Mouse (Mus musculus) heart, embryonic 11.5 days (tissue): Measurements from ENCODE around the gene Grm6. TPM values are rescaled to one million over a fixed set of nuclear protein-coding genes. Genes with fewer than 3 reads are reported as not detected.
A peak's percentile ranks its signal among the peaks of the same experiment; 100 is the strongest.

Experiments
- ATAC-seq: fragments of 200-750 bp; cut with Nextera tagmentation; replicated peaks from 2 replicates; pipeline ENCODE4 v1.8.0; 2017; ENCODE audit warnings: moderate library complexity; ENCODE audit not compliant: insufficient number of reproducible peaks, low FRiP score, low TSS enrichment
- H3K27ac ChIP-seq: fragments of 300-500 bp; sonication (generic); 2 replicates; pipeline ENCODE4 v1.5.1; 2014; ENCODE audit warnings: mild to moderate bottlenecking, low read depth, low read length
- H3K27me3 ChIP-seq: fragments of 300-500 bp; sonication (generic); 2 replicates; pipeline ENCODE4 v1.6.1; 2014; ENCODE audit warnings: mild to moderate bottlenecking, low read length, mixed read lengths; ENCODE audit not compliant: control insufficient read depth, insufficient read depth
- H3K36me3 ChIP-seq: fragments of 300-500 bp; sonication (generic); 2 replicates; pipeline ENCODE4 v1.6.1; 2014; ENCODE audit warnings: mild to moderate bottlenecking, low read length, moderate library complexity, mixed read lengths; ENCODE audit not compliant: control insufficient read depth, insufficient read depth
- H3K4me1 ChIP-seq: fragments of 300-500 bp; sonication (generic); 2 replicates; pipeline ENCODE4 v1.6.1; 2014; ENCODE audit warnings: low read length; ENCODE audit not compliant: control insufficient read depth, insufficient read depth
- H3K4me2 ChIP-seq: fragments of 300-500 bp; sonication (generic); 2 replicates; pipeline ENCODE4 v1.6.1; 2014; ENCODE audit warnings: mild to moderate bottlenecking, moderate library complexity
- H3K4me3 ChIP-seq: fragments of 300-500 bp; sonication (generic); 2 replicates; pipeline ENCODE4 v1.5.1; 2014; ENCODE audit warnings: low read depth, low read length
- H3K9ac ChIP-seq: fragments of 300-500 bp; sonication (generic); 2 replicates; pipeline ENCODE4 v1.6.1; 2014; ENCODE audit warnings: mild to moderate bottlenecking, low read depth, low read length, moderate library complexity
- H3K9me3 ChIP-seq: fragments of 300-500 bp; sonication (generic); replicated peaks from 2 replicates; pipeline ENCODE4 v1.6.1; 2016; ENCODE audit warnings: low read length; ENCODE audit not compliant: control insufficient read depth
- WGBS: fragments of 180-500 bp; shearing (Covaris S2); extraction: QIAGEN DNeasy Blood & Tissue Kit; methylation state at CpG from one replicate; pipeline ENCODE4 v1.1.7; 2014; ENCODE audit not compliant: insufficient replicate concordance; 5-methylcytosine and 5-hydroxymethylcytosine counted together
- polyA plus RNA-seq: library from polyadenylated mRNA; unstranded; fragments of >200 nt; fragmentation: Nextera tagmentation; extraction: Ambion mirVana; gene quantifications from 2 replicates; pipeline ENCODE4 v1.2.1, GENCODE M21; 2014

The Grm6 gene
- polyA plus RNA-seq, 1 experiment from 2014 or later = 0.04 TPM

GRCm38 (mm10) chr11:50848520-50849137, 1.9 kb upstream of the Grm6 start:
- H3K4me3 ChIP-seq = no peak overlapping the region
- H3K36me3 ChIP-seq = no peaks in the 10 kb centered on the region
- no peak overlapping the region for H3K9ac ChIP-seq
- no peak for ATAC-seq
- 27% methylated on average over 3 of the region's 3 CpGs for WGBS
- peaks cover 3% of the 10 kb centered on the region; the same call in 1 of the 2 replicates for H3K9me3 ChIP-seq
- H3K27me3 ChIP-seq = peaks cover 52% of the 10 kb centered on the region
- H3K4me1 ChIP-seq = peaks cover 8% of the 10 kb centered on the region
- H3K4me2 ChIP-seq = no peak overlapping the region
- no peak overlapping the region for H3K27ac ChIP-seq

DNA sequence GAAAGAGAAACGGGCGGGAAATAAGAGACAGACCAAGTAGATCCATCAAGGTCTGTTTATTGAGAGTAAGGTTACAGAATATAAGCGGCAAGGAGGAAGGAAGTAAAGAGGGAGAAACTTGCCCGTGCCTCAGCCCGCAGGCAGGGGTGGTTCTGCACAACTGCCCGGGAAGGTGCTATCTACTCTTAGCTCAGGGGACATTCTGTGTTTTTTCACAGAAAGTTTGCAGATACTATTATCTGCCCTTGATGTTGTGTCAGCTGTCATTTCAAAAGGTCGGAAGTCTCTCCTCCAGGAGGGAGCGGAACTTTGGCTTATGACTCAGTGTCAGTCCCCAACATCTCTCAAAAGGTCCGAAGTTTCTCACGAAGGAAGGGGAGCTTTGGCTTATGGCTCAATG, 1.2 kb upstream of the Grm6 start:
- H3K9me3 ChIP-seq = peaks cover 3% of the 10 kb centered on the region; the same call in 1 of the 2 replicates
- no peak overlapping the region for H3K27ac ChIP-seq
- H3K4me2 ChIP-seq = peak overlapping the region; percentile 94
- H3K9ac ChIP-seq = no peak overlapping the region
- WGBS = 4% methylated on average over 10 of the region's 10 CpGs
- peaks cover 8% of the 10 kb centered on the region for H3K4me1 ChIP-seq
- peaks cover 52% of the 10 kb centered on the region for H3K27me3 ChIP-seq
- H3K36me3 ChIP-seq = no peaks in the 10 kb centered on the region
- no peak overlapping the region for H3K4me3 ChIP-seq
- no peak for ATAC-seq

GRCm38 (mm10) chr11:50850989-50851601, 610 bp downstream of the Grm6 start:
- 0 out of 2 replicates have a peak overlapping the region, but pooled peaks have one; percentile 28 for H3K9ac ChIP-seq
- no peak for ATAC-seq
- under 1% methylated on average over 68 of the region's 72 CpGs for WGBS

DNA sequence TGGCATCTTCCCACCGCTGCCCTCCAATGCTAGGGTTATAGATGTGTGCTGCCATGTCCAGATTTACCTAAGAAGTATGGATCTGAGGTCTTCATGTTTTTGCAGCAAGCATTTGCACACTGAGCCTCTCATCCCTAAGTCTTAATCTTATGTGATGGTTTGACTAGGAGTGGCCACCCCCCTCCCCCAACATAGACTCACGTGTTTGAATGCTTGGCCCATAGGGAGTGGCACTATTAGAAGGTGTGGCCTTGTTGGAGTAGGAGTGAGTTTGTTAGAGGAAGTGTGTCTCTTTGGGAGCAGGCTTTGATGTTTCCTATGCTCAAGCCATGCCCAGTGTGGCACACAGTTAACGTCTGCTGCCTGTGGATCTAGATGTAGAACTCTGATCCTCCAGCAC, 28.2 kb downstream of the Grm6 start:
- no peak overlapping the region for H3K27ac ChIP-seq
- H3K36me3 ChIP-seq = peaks cover 32% of the 10 kb centered on the region
- ATAC-seq = no peak
- no peak overlapping the region for H3K4me3 ChIP-seq
- H3K4me1 ChIP-seq = no peaks in the 10 kb centered on the region
- no peaks in the 10 kb centered on the region for H3K27me3 ChIP-seq
- no peak overlapping the region for H3K4me2 ChIP-seq
- peaks cover 11% of the 10 kb centered on the region for H3K9me3 ChIP-seq
- H3K9ac ChIP-seq = no peak overlapping the region
- 85% methylated on average over 3 of the region's 3 CpGs for WGBS

More at GRCm38 (mm10) chr11:50850989-50851601, 610 bp downstream of the Grm6 start:
- H3K9me3 ChIP-seq = peaks cover 3% of the 10 kb centered on the region; the same call in 1 of the 2 replicates
- H3K4me1 ChIP-seq = peaks cover 8% of the 10 kb centered on the region
- no peak overlapping the region for H3K27ac ChIP-seq
- peak overlapping the region; percentile 94 for H3K4me2 ChIP-seq
- H3K36me3 ChIP-seq = no peaks in the 10 kb centered on the region
- H3K4me3 ChIP-seq = peak overlapping the region; percentile 53
- peaks cover 52% of the 10 kb centered on the region for H3K27me3 ChIP-seq

DNA sequence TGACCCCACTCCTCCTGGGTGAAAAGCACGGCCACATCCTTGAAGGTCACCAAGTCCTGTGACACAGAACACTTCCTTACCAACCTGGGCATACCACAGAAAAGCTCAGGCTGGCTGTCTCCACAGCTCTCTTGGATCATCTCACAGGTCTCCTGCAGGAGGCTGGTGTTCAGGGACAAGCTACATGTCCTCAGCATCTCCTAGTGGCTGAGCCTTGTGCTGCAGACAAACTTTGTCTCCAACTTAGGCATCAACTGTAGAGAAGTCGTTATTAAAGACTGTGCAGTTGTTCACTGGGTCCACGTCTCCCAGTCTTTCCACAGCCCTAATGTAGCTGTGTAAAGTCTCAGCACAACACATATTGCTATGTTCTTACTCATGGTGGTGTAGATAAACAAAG, 33.3 kb downstream of the Grm6 start:
- Histone ChIP-seq H3K27me3 (no peaks in the 10 kb centered on the region), H3K9ac (no peak overlapping the region), H3K27ac (no peak overlapping the region), H3K4me1 (0 out of 2 replicates have a peak, but pooled peaks cover 3% of the 10 kb centered on the region), H3K36me3 (peaks cover 19% of the 10 kb centered on the region), H3K4me3 (no peak overlapping the region), H3K4me2 (no peak overlapping the region), H3K9me3 (no peaks in the 10 kb centered on the region; the same call in 1 of the 2 replicates)
- ATAC-seq = no peak
- 65% methylated on average over 3 of the region's 3 CpGs for WGBS

DNA sequence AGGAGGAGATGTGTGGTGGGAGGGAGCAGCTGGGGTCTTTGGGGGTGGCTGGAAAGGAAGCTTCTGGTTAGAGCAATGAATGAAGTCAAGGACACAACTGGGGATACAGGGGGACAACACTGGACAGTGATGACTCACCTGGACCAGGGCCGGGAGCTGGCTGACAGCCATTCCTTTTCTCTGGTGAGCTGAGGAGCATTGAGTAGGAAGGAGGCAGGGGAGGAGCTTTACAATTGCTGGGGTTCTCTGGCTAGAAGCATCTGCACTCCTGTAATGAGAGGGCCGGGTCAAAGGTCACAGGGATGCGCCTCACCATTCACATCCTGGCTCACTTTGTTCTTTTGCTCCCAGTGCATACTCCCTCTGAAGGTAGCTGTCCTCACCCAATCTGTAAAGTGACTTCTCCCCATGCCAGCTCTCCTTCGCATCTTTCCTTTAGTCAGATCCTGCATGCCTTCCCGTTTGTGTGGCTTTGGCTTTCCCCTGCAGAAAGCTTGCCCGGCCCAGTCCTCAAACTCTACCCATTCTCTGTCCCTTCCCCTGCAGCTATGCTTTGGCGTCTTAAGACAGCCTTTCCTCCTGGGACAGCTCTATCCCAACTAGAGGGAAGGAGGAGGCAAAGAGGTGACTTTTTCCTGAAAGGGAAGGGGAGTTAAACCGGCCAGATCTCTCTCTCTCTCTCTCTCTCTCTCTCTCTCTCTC, 35.9 kb downstream of the Grm6 start:
- 46% methylated on average over 8 of the region's 8 CpGs for WGBS

DNA sequence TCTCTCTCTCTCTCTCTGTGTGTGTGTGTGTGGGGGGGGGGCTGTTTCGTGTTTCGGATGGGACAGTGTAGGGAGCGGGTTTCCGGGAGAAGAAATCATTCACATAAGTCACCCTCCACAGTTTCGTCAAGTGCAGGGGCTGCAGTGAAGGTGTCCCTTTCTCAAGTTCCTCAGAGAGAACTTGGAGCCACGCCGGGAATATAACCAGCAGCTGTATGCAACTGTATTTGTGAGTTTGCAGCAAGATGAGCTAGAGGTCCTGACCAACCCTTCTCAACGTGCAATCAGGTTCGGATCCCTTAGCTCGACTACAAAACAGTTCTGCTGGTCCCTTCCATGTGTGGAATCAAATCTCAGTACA, 36.4 kb downstream of the Grm6 start:
- Histone ChIP-seq H3K9ac (peak overlapping the region; percentile 71), H3K4me3 (peak overlapping the region; percentile 43), H3K36me3 (peaks cover 3% of the 10 kb centered on the region; the same call in 1 of the 2 replicates), H3K27ac (no peak overlapping the region), H3K27me3 (no peaks in the 10 kb centered on the region), H3K4me1 (0 out of 2 replicates have a peak, but pooled peaks cover 3% of the 10 kb centered on the region), H3K4me2 (peak overlapping the region; percentile 72), H3K9me3 (no peaks in the 10 kb centered on the region; the same call in 1 of the 2 replicates)
- no peak for ATAC-seq
- 25% methylated on average over 10 of the region's 10 CpGs for WGBS

More for the DNA sequence above, 35.9 kb downstream of the Grm6 start:
- no peaks in the 10 kb centered on the region for H3K27me3 ChIP-seq
- no peak for ATAC-seq
- H3K9ac ChIP-seq = peak overlapping the region; percentile 71
- no peak overlapping the region for H3K27ac ChIP-seq
- no peaks in the 10 kb centered on the region for H3K9me3 ChIP-seq
- peaks cover 3% of the 10 kb centered on the region; the same call in 1 of the 2 replicates for H3K36me3 ChIP-seq
- peak overlapping the region; percentile 72 for H3K4me2 ChIP-seq
- H3K4me3 ChIP-seq = peak overlapping the region; percentile 43
- 0 out of 2 replicates have a peak, but pooled peaks cover 3% of the 10 kb centered on the region for H3K4me1 ChIP-seq

- Histone ChIP-seq H3K4me1 (0 out of 2 replicates have a peak, but pooled peaks cover 3% of the 10 kb centered on the region), H3K4me2 (peak within 1 kb of the TSS; percentile 72), H3K27me3 (no peaks in the 10 kb centered on the region), H3K9ac (peak within 1 kb of the TSS; percentile 71), H3K9me3 (no peaks in the 10 kb centered on the region; the same call in none of the 2 replicates), H3K4me3 (peak within 1 kb of the TSS; percentile 43), H3K27ac (no peak within 1 kb of the TSS), H3K36me3 (peaks cover 3% of the 10 kb centered on the region; the same call in 1 of the 2 replicates)
- peak; percentile 77 for ATAC-seq
- WGBS = 6% methylated on average over 26 of the region's 26 CpGs
These were observed 37.1 kb downstream of the Grm6 start, which contains the start of gene Zfp454 for GRCm38 (mm10) chr11:50887390-50888128. Gene Zfp454 (minus strand): TSS chr11:50887651.
